Mouse (Mus musculus) neural tube, embryonic 13.5 days (tissue): Measurements from ENCODE around the gene Clstn3. TPM values are rescaled to one million over a fixed set of nuclear protein-coding genes. Genes with fewer than 3 reads are reported as not detected.
"Not testable (repeated sequence)": the region's sequence is repeated elsewhere in the genome, so short reads cannot be mapped to it uniquely, and the experiment has no call there.

Source experiments
- ATAC-seq: fragments of 200-750 bp; cut with Nextera tagmentation; 2 replicates; pipeline ENCODE4 v1.8.0; 2017; ENCODE audit warnings: low read depth, mild to moderate bottlenecking, moderate TSS enrichment, moderate library complexity
- H3K27ac ChIP-seq: fragments of 300-500 bp; sonication (generic); replicated peaks from 2 replicates; pipeline ENCODE4 v1.5.1; 2015; ENCODE audit warnings: moderate library complexity, mild to moderate bottlenecking, inconsistent platforms
- H3K27me3 ChIP-seq: fragments of 300-500 bp; sonication (generic); 2 replicates; pipeline ENCODE4 v1.6.1; 2015; ENCODE audit warnings: mild to moderate bottlenecking, inconsistent platforms
- H3K36me3 ChIP-seq: fragments of 300-500 bp; sonication (generic); 2 replicates; pipeline ENCODE4 v1.6.1; 2015; ENCODE audit warnings: mild to moderate bottlenecking, inconsistent platforms
- H3K4me1 ChIP-seq: fragments of 300-500 bp; sonication (generic); replicated peaks from 2 replicates; pipeline ENCODE4 v1.6.1; 2015; ENCODE audit warnings: inconsistent platforms
- H3K4me2 ChIP-seq: fragments of 300-500 bp; sonication (generic); 2 replicates; pipeline ENCODE4 v1.6.1; 2015; ENCODE audit warnings: inconsistent platforms, mild to moderate bottlenecking, moderate library complexity
- H3K4me3 ChIP-seq: fragments of 300-500 bp; sonication (generic); 2 replicates; pipeline ENCODE4 v1.5.1; 2015; ENCODE audit warnings: mild to moderate bottlenecking, inconsistent platforms
- H3K9ac ChIP-seq: fragments of 300-500 bp; sonication (generic); 2 replicates; pipeline ENCODE4 v1.6.1; 2015; ENCODE audit warnings: moderate library complexity, mild to moderate bottlenecking, inconsistent platforms
- H3K9me3 ChIP-seq: fragments of 300-500 bp; sonication (generic); 2 replicates; pipeline ENCODE4 v1.6.1; 2016; ENCODE audit warnings: inconsistent platforms
- WGBS: fragments of 180-500 bp; shearing (Covaris S2); methylation state at CpG from one replicate; pipeline ENCODE4 v1.1.7; 2015; 5-methylcytosine and 5-hydroxymethylcytosine counted together
- polyA plus RNA-seq: library from polyadenylated mRNA; unstranded; fragments of >200 nt; fragmentation: Nextera tagmentation; extraction: Ambion mirVana; gene quantifications from 2 replicates; pipeline ENCODE4 v1.2.1, GENCODE M21; 2015

The Clstn3 gene
- polyA plus RNA-seq, 1 experiment from 2014 or later, result 69.8 TPM

- no peaks in the 10 kb centered on the region for H3K36me3 ChIP-seq
- no peak within 1 kb of the TSS for H3K4me3 ChIP-seq
- no peak within 1 kb of the TSS for H3K27ac ChIP-seq
- H3K4me2 ChIP-seq, result no peak within 1 kb of the TSS
- no peaks in the 10 kb centered on the region for H3K9me3 ChIP-seq
- 60% methylated on average over 4 of the region's 4 CpGs for WGBS
- ATAC-seq, result peak; percentile 72
- H3K9ac ChIP-seq, result no peak within 1 kb of the TSS
- no peaks in the 10 kb centered on the region for H3K27me3 ChIP-seq
- no peaks in the 10 kb centered on the region for H3K4me1 ChIP-seq
These were observed 28.4 kb upstream of the Clstn3 start, which contains the start of gene C1rl for GRCm38 (mm10) chr6:124492842-124493561. TSS of gene C1rl (plus strand) at chr6:124493113.

- Histone ChIP-seq H3K4me3 (no peak overlapping the region), H3K36me3 (no peaks in the 10 kb centered on the region), H3K4me2 (no peak overlapping the region), H3K9me3 (no peaks in the 10 kb centered on the region), H3K27me3 (no peaks in the 10 kb centered on the region), H3K27ac (no peak overlapping the region), H3K9ac (no peak overlapping the region), H3K4me1 (no peaks in the 10 kb centered on the region)
- no peak for ATAC-seq
- 79% methylated on average over 6 of the region's 6 CpGs for WGBS
These were observed 26.8 kb upstream of the Clstn3 start for GRCm38 (mm10) chr6:124491427-124491826.

GRCm38 (mm10) chr6:124488952-124489351 lies 24.4 kb upstream of the Clstn3 start:
- Histone ChIP-seq H3K9me3 (no peaks in the 10 kb centered on the region), H3K36me3 (no peaks in the 10 kb centered on the region), H3K9ac (no peak overlapping the region), H3K4me2 (no peak overlapping the region), H3K4me3 (no peak overlapping the region), H3K4me1 (peaks cover 8% of the 10 kb centered on the region; the same call in 1 of the 2 replicates), H3K27me3 (no peaks in the 10 kb centered on the region), H3K27ac (no peak overlapping the region)
- ATAC-seq, result no peak
- WGBS, result 84% methylated on average over 4 of the region's 4 CpGs

- H3K27me3 ChIP-seq, result no peaks in the 10 kb centered on the region
- no peak overlapping the region for H3K27ac ChIP-seq
- H3K4me3 ChIP-seq, result no peak overlapping the region
- WGBS, result 63% methylated on average over 2 of the region's 2 CpGs
- H3K36me3 ChIP-seq, result no peaks in the 10 kb centered on the region
- no peak overlapping the region for H3K9ac ChIP-seq
- no peak for ATAC-seq
- peaks cover 8% of the 10 kb centered on the region; the same call in 1 of the 2 replicates for H3K4me1 ChIP-seq
- no peaks in the 10 kb centered on the region for H3K9me3 ChIP-seq
- H3K4me2 ChIP-seq, result no peak overlapping the region
These were observed 22.9 kb upstream of the Clstn3 start for GRCm38 (mm10) chr6:124487509-124487908.

- ATAC-seq, result peak; percentile 91
- H3K27ac ChIP-seq, result 0 out of 2 replicates have a peak overlapping the region, but pooled peaks have one; percentile 29
- peaks cover 8% of the 10 kb centered on the region; the same call in 1 of the 2 replicates for H3K4me1 ChIP-seq
- H3K36me3 ChIP-seq, result no peaks in the 10 kb centered on the region
- 29% methylated on average over 21 of the region's 21 CpGs for WGBS
- peak overlapping the region; percentile 52 for H3K9ac ChIP-seq
- H3K9me3 ChIP-seq, result no peaks in the 10 kb centered on the region
- no peaks in the 10 kb centered on the region for H3K27me3 ChIP-seq
- peak overlapping the region; percentile 30 for H3K4me3 ChIP-seq
- H3K4me2 ChIP-seq, result peak overlapping the region; percentile 52
These were observed 21.0 kb upstream of the Clstn3 start for GRCm38 (mm10) chr6:124485414-124486144.

GRCm38 (mm10) chr6:124484851-124485250 lies 20.3 kb upstream of the Clstn3 start:
- no peak for ATAC-seq
- no peak overlapping the region for H3K9ac ChIP-seq
- H3K27ac ChIP-seq, result 0 out of 2 replicates have a peak overlapping the region, but pooled peaks have one; percentile 29
- no peaks in the 10 kb centered on the region for H3K9me3 ChIP-seq
- H3K4me1 ChIP-seq, result peaks cover 8% of the 10 kb centered on the region; the same call in 1 of the 2 replicates
- no peaks in the 10 kb centered on the region for H3K27me3 ChIP-seq
- H3K4me3 ChIP-seq, result 0 out of 2 replicates have a peak overlapping the region, but pooled peaks have one; percentile 30
- 85% methylated on average over 7 of the region's 7 CpGs for WGBS
- H3K36me3 ChIP-seq, result no peaks in the 10 kb centered on the region
- peak overlapping the region; percentile 52 for H3K4me2 ChIP-seq

- not testable (repeated sequence) for H3K4me2 ChIP-seq, H3K36me3 ChIP-seq, H3K4me1 ChIP-seq, H3K27ac ChIP-seq, ATAC-seq, H3K9me3 ChIP-seq, H3K4me3 ChIP-seq, H3K27me3 ChIP-seq, H3K9ac ChIP-seq
- WGBS, result 80% methylated on average over 3 of the region's 3 CpGs
These were observed 19.2 kb upstream of the Clstn3 start for GRCm38 (mm10) chr6:124483831-124484230.

- Histone ChIP-seq H3K4me1 (peaks cover 8% of the 10 kb centered on the region; the same call in 1 of the 2 replicates), H3K36me3 (no peaks in the 10 kb centered on the region), H3K4me2 (no peak overlapping the region), H3K27me3 (no peaks in the 10 kb centered on the region), H3K9ac (no peak overlapping the region), H3K27ac (no peak overlapping the region), H3K4me3 (no peak overlapping the region), H3K9me3 (no peaks in the 10 kb centered on the region)
- ATAC-seq, result no peak
- WGBS, result 25% methylated on average over 6 of the region's 6 CpGs
These were observed 17.0 kb upstream of the Clstn3 start for GRCm38 (mm10) chr6:124481571-124481970.

GRCm38 (mm10) chr6:124480295-124480694 lies 15.7 kb upstream of the Clstn3 start:
- Histone ChIP-seq H3K4me3 (no peak overlapping the region), H3K9ac (no peak overlapping the region), H3K27ac (no peak overlapping the region), H3K27me3 (no peaks in the 10 kb centered on the region), H3K9me3 (no peaks in the 10 kb centered on the region), H3K4me1 (peaks cover 3% of the 10 kb centered on the region; the same call in 1 of the 2 replicates), H3K4me2 (no peak overlapping the region), H3K36me3 (no peaks in the 10 kb centered on the region)
- WGBS, result 57% methylated on average over 4 of the region's 4 CpGs
- ATAC-seq, result no peak

- WGBS, result 85% methylated on average over 3 of the region's 3 CpGs
- ATAC-seq, result no peak
- Histone ChIP-seq H3K4me2 (no peak overlapping the region), H3K36me3 (no peaks in the 10 kb centered on the region), H3K9me3 (no peaks in the 10 kb centered on the region), H3K4me3 (no peak overlapping the region), H3K4me1 (no peaks in the 10 kb centered on the region), H3K27ac (no peak overlapping the region), H3K27me3 (no peaks in the 10 kb centered on the region), H3K9ac (no peak overlapping the region)
These were observed 15.0 kb upstream of the Clstn3 start for GRCm38 (mm10) chr6:124479573-124479930.

GRCm38 (mm10) chr6:124478874-124479572 lies 14.4 kb upstream of the Clstn3 start:
- no peak for ATAC-seq
- Histone ChIP-seq H3K27me3 (no peaks in the 10 kb centered on the region), H3K9me3 (no peaks in the 10 kb centered on the region), H3K27ac (no peak overlapping the region), H3K4me3 (no peak overlapping the region), H3K4me1 (no peaks in the 10 kb centered on the region), H3K36me3 (no peaks in the 10 kb centered on the region), H3K9ac (no peak overlapping the region), H3K4me2 (no peak overlapping the region)
- 88% methylated on average over 3 of the region's 3 CpGs for WGBS
